Mouse (Mus musculus): ENCODE data around the gene Phf8.

DNA sequence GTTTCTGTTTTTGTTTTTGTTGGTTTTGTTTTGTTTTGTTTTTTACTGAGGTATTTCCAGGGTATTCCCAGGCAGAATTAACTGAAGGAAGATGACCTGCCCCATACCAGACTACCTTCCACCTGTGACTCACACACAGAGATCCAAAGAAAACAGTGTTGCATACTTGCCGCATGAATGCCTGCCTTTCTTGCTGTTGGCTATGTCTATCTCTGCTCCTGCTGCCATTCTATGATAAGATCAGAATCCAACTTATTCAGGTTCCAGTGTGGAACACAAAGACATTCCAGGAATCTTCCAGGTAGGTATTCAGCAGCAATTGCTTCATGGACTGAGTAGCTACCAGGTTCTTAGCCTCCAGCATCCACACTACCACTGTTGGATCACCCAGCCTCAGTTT, 10.6 kb upstream of the Phf8 start:
- no peak for TF ChIP-seq EP300 (IDR thresholded peaks at IDR 0.05)
- TF ChIP-seq CTCF (IDR thresholded peaks at IDR 0.05), result no peak
